Mouse (Mus musculus) liver, embryonic 12.5 days (tissue): ENCODE data around the gene Gstm4. TPM values are rescaled to one million over a fixed set of nuclear protein-coding genes. Genes with fewer than 3 reads are reported as not detected.
"Not testable (repeated sequence)": the region's sequence is repeated elsewhere in the genome, so short reads cannot be mapped to it uniquely, and the experiment has no call there.

Experiments
- ATAC-seq: fragments of 200-750 bp; cut with Nextera tagmentation; 2 replicates; pipeline ENCODE4 v1.8.0; 2017; ENCODE audit warnings: moderate number of reproducible peaks, mild to moderate bottlenecking, moderate library complexity
- H3K27ac ChIP-seq: fragments of 300-500 bp; sonication (generic); 2 replicates; pipeline ENCODE4 v1.5.1; 2016; ENCODE audit warnings: mild to moderate bottlenecking
- H3K27me3 ChIP-seq: fragments of 300-500 bp; sonication (generic); replicated peaks from 2 replicates; pipeline ENCODE4 v1.6.1; 2016; ENCODE audit warnings: mild to moderate bottlenecking, moderate library complexity
- H3K36me3 ChIP-seq: fragments of 300-500 bp; sonication (generic); 2 replicates; pipeline ENCODE4 v1.6.1; 2016; ENCODE audit warnings: mild to moderate bottlenecking, moderate library complexity
- H3K4me1 ChIP-seq: fragments of 300-500 bp; sonication (generic); 2 replicates; pipeline ENCODE4 v1.6.1; 2016
- H3K4me2 ChIP-seq: fragments of 300-500 bp; sonication (generic); 2 replicates; pipeline ENCODE4 v1.6.1; 2016; ENCODE audit warnings: mild to moderate bottlenecking, moderate library complexity
- H3K4me3 ChIP-seq: fragments of 300-500 bp; sonication (generic); 2 replicates; pipeline ENCODE4 v1.5.1; 2016; ENCODE audit warnings: mild to moderate bottlenecking, moderate library complexity
- H3K9ac ChIP-seq: fragments of 300-500 bp; sonication (generic); 2 replicates; pipeline ENCODE4 v1.6.1; 2016; ENCODE audit warnings: mild to moderate bottlenecking, moderate library complexity
- H3K9me3 ChIP-seq: fragments of 300-500 bp; sonication (generic); replicated peaks from 2 replicates; pipeline ENCODE4 v1.6.1; 2016; ENCODE audit warnings: mild to moderate bottlenecking, moderate library complexity
- WGBS: fragments of 180-500 bp; shearing (Covaris S2); methylation state at CpG from one replicate; pipeline ENCODE4 v1.1.7; 2016; ENCODE audit not compliant: insufficient replicate concordance; 5-methylcytosine and 5-hydroxymethylcytosine counted together
- polyA plus RNA-seq: library from polyadenylated mRNA; unstranded; fragments of >200 nt; fragmentation: Nextera tagmentation; extraction: Ambion mirVana; gene quantifications from 2 replicates; pipeline ENCODE4 v1.2.1, GENCODE M21; 2016

The Gstm4 gene
- polyA plus RNA-seq, 1 experiment from 2014 or later, result 16.6 TPM

DNA sequence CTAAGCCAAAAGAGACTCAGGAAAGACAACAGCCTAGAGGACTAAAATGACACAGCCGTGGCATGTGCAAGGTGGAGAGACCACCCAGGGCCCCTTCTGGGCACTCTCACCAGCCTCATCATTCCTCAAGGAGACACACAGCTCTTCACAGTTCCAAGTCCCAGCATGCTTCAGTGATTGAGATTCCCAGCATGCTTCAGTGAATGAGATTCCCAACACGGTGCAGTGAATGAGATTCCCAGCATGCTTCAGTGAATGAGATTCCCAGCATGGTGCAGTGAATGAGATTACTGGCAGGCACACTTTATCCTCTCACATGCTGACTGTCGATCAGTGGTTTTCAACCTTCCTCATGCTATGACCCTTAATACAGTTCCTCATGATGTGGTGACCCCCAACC lies 33.1 kb downstream of the Gstm4 start:
- no peak overlapping the region for H3K4me2 ChIP-seq
- no peak overlapping the region for H3K9ac ChIP-seq
- no peaks in the 10 kb centered on the region; the same call in 1 of the 2 replicates for H3K4me1 ChIP-seq
- H3K9me3 ChIP-seq, result no peaks in the 10 kb centered on the region
- no peak overlapping the region for H3K27ac ChIP-seq
- no peak overlapping the region for H3K4me3 ChIP-seq
- 0 out of 2 replicates have a peak, but pooled peaks cover 6% of the 10 kb centered on the region for H3K27me3 ChIP-seq
- WGBS, result 64% methylated on average over 3 of the region's 3 CpGs
- no peak for ATAC-seq
- no peaks in the 10 kb centered on the region for H3K36me3 ChIP-seq

DNA sequence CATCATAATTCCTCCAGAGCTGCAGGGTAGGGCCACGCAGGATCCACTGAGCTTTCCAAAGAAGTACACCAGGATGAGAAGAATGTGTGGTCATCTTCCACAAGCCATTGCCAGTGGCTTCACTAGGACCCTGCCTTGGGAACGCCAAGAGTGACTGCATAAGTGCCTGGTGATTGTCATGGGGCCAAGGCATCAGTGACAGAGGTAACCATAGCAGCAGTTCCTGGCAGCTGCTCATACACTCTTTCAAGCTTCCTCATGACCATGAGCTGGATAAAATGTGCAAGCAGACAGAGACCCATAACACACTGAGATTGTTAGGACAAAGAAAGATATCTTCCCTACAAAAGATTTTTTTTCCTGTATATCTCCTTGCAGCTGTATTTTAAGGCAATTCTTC lies 34.4 kb downstream of the Gstm4 start:
- Histone ChIP-seq H3K4me3 (no peak overlapping the region), H3K4me2 (no peak overlapping the region), H3K27ac (no peak overlapping the region), H3K4me1 (no peaks in the 10 kb centered on the region; the same call in 1 of the 2 replicates), H3K36me3 (no peaks in the 10 kb centered on the region), H3K9ac (no peak overlapping the region), H3K9me3 (no peaks in the 10 kb centered on the region), H3K27me3 (0 out of 2 replicates have a peak, but pooled peaks cover 2% of the 10 kb centered on the region)
- ATAC-seq, result no peak
- WGBS, result 57% methylated on average over 2 of the region's 2 CpGs

DNA sequence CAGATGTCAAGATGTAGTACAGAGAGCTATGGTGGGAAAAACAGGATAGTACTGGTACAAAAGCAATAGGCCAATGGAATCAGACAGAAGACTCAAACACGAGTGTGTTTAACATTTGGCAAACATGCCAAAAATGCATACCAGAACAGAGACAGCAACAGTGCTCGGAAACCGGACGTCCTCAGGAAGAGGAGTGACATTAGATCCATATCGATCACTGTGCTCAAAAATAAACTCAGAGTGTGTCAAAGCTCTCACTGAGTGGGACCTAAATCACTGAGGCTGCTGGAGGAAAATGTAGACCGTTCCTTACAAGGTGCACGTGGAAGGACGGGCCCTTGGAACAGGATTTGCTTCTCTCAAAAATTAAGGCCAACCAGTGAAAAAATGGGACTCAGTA lies 42.7 kb downstream of the Gstm4 start:
- ATAC-seq, result no peak
- WGBS, result 63% methylated on average over 8 of the region's 8 CpGs
- Histone ChIP-seq H3K9ac (no peak overlapping the region), H3K9me3 (no peaks in the 10 kb centered on the region), H3K36me3 (no peaks in the 10 kb centered on the region), H3K4me2 (no peak overlapping the region), H3K27me3 (0 out of 2 replicates have a peak, but pooled peaks cover 4% of the 10 kb centered on the region), H3K4me1 (no peaks in the 10 kb centered on the region), H3K4me3 (no peak overlapping the region), H3K27ac (no peak overlapping the region)

DNA sequence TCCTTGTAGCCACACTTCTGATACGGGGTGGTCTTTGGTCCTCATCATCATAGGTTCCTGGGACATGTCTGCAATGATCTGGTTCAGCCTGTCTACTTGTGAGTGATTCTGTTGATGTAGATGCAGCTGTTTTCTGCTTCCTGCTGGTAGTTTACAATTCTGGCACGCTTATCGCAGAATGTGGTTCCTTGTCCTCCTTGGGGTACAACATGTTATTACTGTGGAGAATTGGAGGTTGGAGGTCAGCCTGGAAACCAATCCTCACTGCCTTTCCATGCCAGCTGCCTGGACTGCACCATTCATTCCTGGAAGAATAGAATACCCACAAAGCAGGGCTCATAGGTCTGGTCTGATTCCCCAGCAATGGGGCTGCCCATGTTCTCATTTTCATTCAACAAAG lies 45.2 kb downstream of the Gstm4 start:
- no peaks in the 10 kb centered on the region for H3K27me3 ChIP-seq
- no peak overlapping the region for H3K4me3 ChIP-seq
- 75% methylated on average over 3 of the region's 3 CpGs for WGBS
- no peaks in the 10 kb centered on the region for H3K4me1 ChIP-seq
- no peaks in the 10 kb centered on the region for H3K36me3 ChIP-seq
- ATAC-seq, result no peak
- H3K9ac ChIP-seq, result no peak overlapping the region
- no peak overlapping the region for H3K27ac ChIP-seq
- no peaks in the 10 kb centered on the region for H3K9me3 ChIP-seq
- no peak overlapping the region for H3K4me2 ChIP-seq

DNA sequence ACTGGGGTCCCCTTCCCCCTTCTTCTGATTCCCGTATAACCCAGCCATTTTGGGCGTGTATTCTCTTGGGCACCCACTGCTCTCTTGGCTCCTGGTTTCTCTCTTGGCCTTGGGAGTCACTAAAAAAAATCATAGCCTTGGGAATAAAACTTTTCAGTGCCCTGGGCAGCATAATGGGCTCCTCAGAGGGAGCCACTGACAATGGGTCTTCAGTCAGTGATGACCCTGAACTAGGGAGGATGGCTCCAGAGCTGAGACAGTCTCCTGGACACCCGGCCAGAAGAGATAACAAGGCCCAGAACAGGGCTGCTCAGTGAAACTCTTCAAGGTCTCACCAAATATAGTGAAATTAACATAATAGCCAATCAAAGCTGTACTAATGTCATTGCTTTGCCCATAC lies 46.1 kb downstream of the Gstm4 start:
- H3K4me2 ChIP-seq, result no peak overlapping the region
- H3K4me1 ChIP-seq, result no peaks in the 10 kb centered on the region
- no peak overlapping the region for H3K4me3 ChIP-seq
- ATAC-seq, result no peak
- H3K9ac ChIP-seq, result no peak overlapping the region
- no peaks in the 10 kb centered on the region for H3K9me3 ChIP-seq
- H3K27ac ChIP-seq, result no peak overlapping the region
- no peaks in the 10 kb centered on the region for H3K27me3 ChIP-seq
- no peaks in the 10 kb centered on the region for H3K36me3 ChIP-seq
- 48% methylated on average over 3 of the region's 3 CpGs for WGBS

DNA sequence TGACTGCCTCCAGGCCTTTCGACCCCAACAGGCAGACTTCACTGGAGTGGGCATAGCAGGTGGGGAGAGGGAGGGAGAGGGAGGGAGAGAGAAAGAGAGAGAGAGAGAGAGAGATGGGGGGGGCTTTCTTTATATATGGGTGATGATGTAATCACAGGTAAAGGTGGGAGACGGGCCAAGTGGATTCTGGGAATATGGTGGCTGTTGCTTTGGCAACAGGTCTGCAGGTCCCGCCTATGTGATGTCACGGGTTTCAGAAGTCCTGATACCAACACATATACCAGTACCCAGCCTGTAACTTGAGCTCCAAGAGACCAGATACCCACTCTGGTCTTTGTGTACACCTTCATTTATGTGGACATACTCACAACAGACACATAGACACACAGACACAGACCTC lies 48.1 kb downstream of the Gstm4 start:
- no peaks in the 10 kb centered on the region for H3K4me1 ChIP-seq
- H3K9me3 ChIP-seq, result no peaks in the 10 kb centered on the region
- ATAC-seq, result no peak
- H3K27ac ChIP-seq, result no peak overlapping the region
- no peak overlapping the region for H3K4me2 ChIP-seq
- no peaks in the 10 kb centered on the region for H3K36me3 ChIP-seq
- H3K27me3 ChIP-seq, result no peaks in the 10 kb centered on the region
- 73% methylated on average over 4 of the region's 4 CpGs for WGBS
- no peak overlapping the region for H3K4me3 ChIP-seq
- no peak overlapping the region for H3K9ac ChIP-seq

DNA sequence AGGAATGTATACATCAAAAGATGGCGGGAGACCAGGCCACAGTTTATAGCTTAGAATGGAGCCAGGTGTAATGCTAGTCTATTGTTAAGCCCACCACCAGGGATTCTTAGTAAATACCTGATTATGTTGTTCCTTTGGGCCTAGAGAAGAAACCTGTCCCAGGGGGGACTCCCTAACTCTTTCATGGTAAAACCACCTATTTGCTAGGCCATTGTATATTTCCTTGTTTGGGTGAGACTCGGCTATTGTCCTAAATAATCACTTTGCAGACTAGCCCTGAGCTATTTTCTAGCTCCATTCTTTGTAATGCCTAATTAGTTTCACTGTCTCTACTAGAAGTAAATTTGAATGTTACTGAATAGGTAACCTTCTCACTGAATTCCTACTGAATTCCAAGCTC lies 48.7 kb downstream of the Gstm4 start:
- not testable (repeated sequence) for H3K4me3 ChIP-seq, H3K9me3 ChIP-seq, H3K36me3 ChIP-seq, H3K4me1 ChIP-seq, H3K4me2 ChIP-seq, H3K27ac ChIP-seq, H3K27me3 ChIP-seq, ATAC-seq, H3K9ac ChIP-seq
- 78% methylated on average over 2 of the region's 2 CpGs for WGBS

Other genes with a start within 250 kb of the Gstm4 start
- gene Eps8l3, start 167.7 kb downstream of the Gstm4 start, polyA plus RNA-seq, result not detected in 2 replicates
- gene Gstm5, start 149.1 kb downstream of the Gstm4 start, polyA plus RNA-seq, result 121 and 124 TPM in 2 replicates
- gene Gstm7, start 113.1 kb downstream of the Gstm4 start, polyA plus RNA-seq, result 8.1 and 8.9 TPM in 2 replicates
- gene Gstm6, start 101.1 kb downstream of the Gstm4 start, polyA plus RNA-seq, result 7.1 and 7.5 TPM in 2 replicates
- 7.9 and 10.0 TPM in 2 replicates for gene Gstm3, start 75.6 kb downstream of the Gstm4 start, polyA plus RNA-seq
- 7.6 and 7.8 TPM in 2 replicates for gene Gstm2, start 58.4 kb downstream of the Gstm4 start, polyA plus RNA-seq
- 228 and 237 TPM in 2 replicates for gene Gstm1, start 26.9 kb downstream of the Gstm4 start, polyA plus RNA-seq
- gene Ampd2, start 41.8 kb upstream of the Gstm4 start, polyA plus RNA-seq, result 77.4 and 80.6 TPM in 2 replicates
- 2.7 and 3.3 TPM in 2 replicates for gene Gnat2, start 47.9 kb upstream of the Gstm4 start, polyA plus RNA-seq
- 89.0 and 91.7 TPM in 2 replicates for gene Gnai3, start 101.3 kb upstream of the Gstm4 start, polyA plus RNA-seq
- 0.04 TPM in 1 of 2 replicates, not detected in the other for gene Gpr61, start 110.0 kb upstream of the Gstm4 start, polyA plus RNA-seq
- gene Amigo1, start 141.4 kb upstream of the Gstm4 start, polyA plus RNA-seq, result 1.1 and 1.2 TPM in 2 replicates
- gene Cyb561d1, start 156.3 kb upstream of the Gstm4 start, polyA plus RNA-seq, result 2.8 TPM in 2 replicates
- gene Atxn7l2, start 166.0 kb upstream of the Gstm4 start, polyA plus RNA-seq, result 4.5 and 4.9 TPM in 2 replicates
- gene Sypl2, start 181.8 kb upstream of the Gstm4 start, polyA plus RNA-seq, result 0.12 and 0.14 TPM in 2 replicates
- gene Psma5, start 212.0 kb upstream of the Gstm4 start, polyA plus RNA-seq, result 213 and 222 TPM in 2 replicates
- gene Sort1, start 239.2 kb upstream of the Gstm4 start, polyA plus RNA-seq, result 6.5 and 6.9 TPM in 2 replicates